Mouse (Mus musculus) hindlimb bud, embryonic 11.5 days (tissue): ENCODE results near the gene Trib2.

Experiments
- DNase-seq: peaks from one replicate; pipeline ENCODE4 v3.0.0-alpha.2; 2012; ENCODE audit warnings: low read depth, low spot score; ENCODE audit errors: extremely low spot score

Trib2 gene

GRCm38 (mm10) chr12:15768536-15768935 lies 48.2 kb downstream of the Trib2 start:
- DNase-seq = no peak

GRCm38 (mm10) chr12:15765996-15766395 lies 50.7 kb downstream of the Trib2 start:
- DNase-seq = no peak

- DNase-seq = no peak
Measured at GRCm38 (mm10) chr12:15765238-15765637, 51.5 kb downstream of the Trib2 start.

GRCm38 (mm10) chr12:15761453-15762116 lies 55.1 kb downstream of the Trib2 start:
- no peak for DNase-seq

- DNase-seq = no peak
Measured at GRCm38 (mm10) chr12:15760684-15761083, 56.0 kb downstream of the Trib2 start.

GRCm38 (mm10) chr12:15758866-15759265 lies 57.9 kb downstream of the Trib2 start:
- DNase-seq = no peak

GRCm38 (mm10) chr12:15757351-15757750 lies 59.4 kb downstream of the Trib2 start:
- no peak for DNase-seq

GRCm38 (mm10) chr12:15755030-15755690 lies 61.6 kb downstream of the Trib2 start:
- DNase-seq = no peak

GRCm38 (mm10) chr12:15754602-15755001 lies 62.1 kb downstream of the Trib2 start:
- DNase-seq = no peak

- DNase-seq = no peak
Measured at GRCm38 (mm10) chr12:15749646-15750195, 67.0 kb downstream of the Trib2 start.

GRCm38 (mm10) chr12:15745752-15746151 lies 71.0 kb downstream of the Trib2 start:
- no peak for DNase-seq
